Mouse (Mus musculus) forebrain, embryonic 16.5 days (tissue): ENCODE results near the gene Gstt4. TPM values are rescaled to one million over a fixed set of nuclear protein-coding genes. Genes with fewer than 3 reads are reported as not detected.
A peak's percentile ranks its signal among the peaks of the same experiment; 100 is the strongest.
"Not testable (repeated sequence)": the region's sequence is repeated elsewhere in the genome, so short reads cannot be mapped to it uniquely, and the experiment has no call there.

Experiments
- ATAC-seq: fragments of 200-750 bp; cut with Nextera tagmentation; 2 replicates; pipeline ENCODE4 v1.8.0; 2017; ENCODE audit warnings: mild to moderate bottlenecking, moderate library complexity
- H3K27ac ChIP-seq: fragments of 300-500 bp; sonication (generic); 2 replicates; pipeline ENCODE4 v1.5.1; 2014; ENCODE audit warnings: low read length, control low read depth
- H3K27me3 ChIP-seq: fragments of 300-500 bp; sonication (generic); replicated peaks from 2 replicates; pipeline ENCODE4 v1.6.1; 2014; ENCODE audit warnings: low read length; ENCODE audit not compliant: control insufficient read depth, insufficient read depth
- H3K36me3 ChIP-seq: fragments of 300-500 bp; sonication (generic); 2 replicates; pipeline ENCODE4 v1.6.1; 2014; ENCODE audit not compliant: control insufficient read depth, insufficient read depth
- H3K4me1 ChIP-seq: fragments of 300-500 bp; sonication (generic); replicated peaks from 2 replicates; pipeline ENCODE4 v1.6.1; 2014; ENCODE audit warnings: low read length; ENCODE audit not compliant: control insufficient read depth, insufficient read depth
- H3K4me2 ChIP-seq: fragments of 300-500 bp; sonication (generic); 2 replicates; pipeline ENCODE4 v1.6.1; 2014; ENCODE audit warnings: mild to moderate bottlenecking, low read length, control low read depth
- H3K4me3 ChIP-seq: fragments of 300-500 bp; sonication (generic); replicated peaks from 2 replicates; pipeline ENCODE4 v1.5.1; 2014; ENCODE audit warnings: mild to moderate bottlenecking, low read length, control low read depth
- H3K9ac ChIP-seq: fragments of 300-500 bp; sonication (generic); replicated peaks from 2 replicates; pipeline ENCODE4 v1.6.1; 2014; ENCODE audit warnings: low read depth, low read length, control low read depth
- H3K9me3 ChIP-seq: fragments of 300-500 bp; sonication (generic); 2 replicates; pipeline ENCODE4 v1.6.1; 2016; ENCODE audit warnings: low read length; ENCODE audit not compliant: control insufficient read depth
- WGBS: fragments of 180-500 bp; shearing (Covaris S2); extraction: QIAGEN DNeasy Blood & Tissue Kit; methylation state at CpG from one replicate; pipeline ENCODE4 v1.1.7; 2014; 5-methylcytosine and 5-hydroxymethylcytosine counted together
- polyA plus RNA-seq: library from polyadenylated mRNA; unstranded; fragments of >200 nt; fragmentation: Nextera tagmentation; extraction: Ambion mirVana; gene quantifications from 2 replicates; pipeline ENCODE4 v1.2.1, GENCODE M21; 2015

The Gstt4 gene
- not detected in 2 replicates for polyA plus RNA-seq

- ATAC-seq, result no peak
- no peak within 1 kb of the TSS for H3K4me2 ChIP-seq
- 94% methylated on average over 2 of the region's 2 CpGs for WGBS
- peaks cover under 1% of the 10 kb centered on the region; the same call in 1 of the 2 replicates for H3K4me1 ChIP-seq
- no peak within 1 kb of the TSS for H3K4me3 ChIP-seq
- no peaks in the 10 kb centered on the region for H3K27me3 ChIP-seq
- H3K27ac ChIP-seq, result no peak within 1 kb of the TSS
- no peaks in the 10 kb centered on the region for H3K9me3 ChIP-seq
- no peaks in the 10 kb centered on the region for H3K36me3 ChIP-seq
- H3K9ac ChIP-seq, result no peak within 1 kb of the TSS
These were observed at the start of gene Gstt4 for GRCm38 (mm10) chr10:75822443-75822842. Gstt4 (minus strand) TSS chr10:75822543.

DNA sequence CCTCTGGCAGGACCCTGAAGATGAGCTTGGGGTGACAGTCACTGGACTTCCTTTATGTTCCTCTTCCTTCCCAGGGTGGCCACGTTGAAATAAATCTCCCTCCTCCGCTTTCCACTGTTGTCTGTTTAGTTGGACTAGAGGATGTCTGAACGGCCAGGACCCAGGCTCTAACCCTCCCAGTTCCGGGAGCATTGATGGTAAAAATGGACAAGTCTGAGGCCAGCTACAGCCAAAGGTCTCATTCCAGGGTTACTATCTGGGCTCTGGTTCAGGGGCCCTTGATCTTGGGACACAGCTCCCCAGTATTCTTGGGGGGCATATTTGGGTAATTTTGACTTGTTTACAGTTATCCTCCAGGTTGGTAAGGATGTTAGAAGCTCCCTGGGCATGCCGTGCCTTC lies 39.2 kb upstream of the Gstt4 start:
- 67% methylated on average over 5 of the region's 5 CpGs for WGBS
- Histone ChIP-seq H3K27ac (no peak overlapping the region), H3K9ac (no peak overlapping the region), H3K27me3 (no peaks in the 10 kb centered on the region), H3K9me3 (no peaks in the 10 kb centered on the region), H3K36me3 (0 out of 2 replicates have a peak, but pooled peaks cover 2% of the 10 kb centered on the region), H3K4me1 (peaks cover 23% of the 10 kb centered on the region), H3K4me2 (no peak overlapping the region), H3K4me3 (no peak overlapping the region)
- no peak for ATAC-seq

DNA sequence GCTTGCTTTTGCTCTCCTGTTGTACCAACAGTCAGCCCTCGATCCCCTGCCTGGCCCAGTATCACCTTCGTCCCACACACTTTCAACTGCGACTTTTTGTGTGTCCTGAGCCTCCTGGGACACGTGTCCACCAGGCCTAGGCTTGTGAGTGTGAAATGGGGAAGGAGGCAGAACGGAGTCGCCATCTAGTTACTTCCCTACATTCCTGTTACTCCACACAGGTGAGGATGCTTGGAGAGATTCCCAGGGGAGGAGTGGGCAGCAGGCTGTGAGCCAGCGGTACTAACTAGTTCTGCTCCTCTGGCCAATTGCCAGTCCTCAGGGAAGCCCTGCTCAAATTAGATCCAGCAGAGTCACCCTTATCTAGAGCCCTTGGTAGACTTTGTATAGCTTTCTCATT lies 38.4 kb upstream of the Gstt4 start:
- Histone ChIP-seq H3K27ac (peak overlapping the region; percentile 90), H3K36me3 (0 out of 2 replicates have a peak, but pooled peaks cover 2% of the 10 kb centered on the region), H3K9me3 (no peaks in the 10 kb centered on the region), H3K9ac (peak overlapping the region; percentile 92; the same call in 1 of the 2 replicates), H3K4me1 (peaks cover 23% of the 10 kb centered on the region), H3K4me2 (peak overlapping the region; percentile 81), H3K4me3 (peak overlapping the region; percentile 85; the same call in 1 of the 2 replicates), H3K27me3 (no peaks in the 10 kb centered on the region)
- WGBS, result 20% methylated on average over 7 of the region's 7 CpGs
- no peak for ATAC-seq

DNA sequence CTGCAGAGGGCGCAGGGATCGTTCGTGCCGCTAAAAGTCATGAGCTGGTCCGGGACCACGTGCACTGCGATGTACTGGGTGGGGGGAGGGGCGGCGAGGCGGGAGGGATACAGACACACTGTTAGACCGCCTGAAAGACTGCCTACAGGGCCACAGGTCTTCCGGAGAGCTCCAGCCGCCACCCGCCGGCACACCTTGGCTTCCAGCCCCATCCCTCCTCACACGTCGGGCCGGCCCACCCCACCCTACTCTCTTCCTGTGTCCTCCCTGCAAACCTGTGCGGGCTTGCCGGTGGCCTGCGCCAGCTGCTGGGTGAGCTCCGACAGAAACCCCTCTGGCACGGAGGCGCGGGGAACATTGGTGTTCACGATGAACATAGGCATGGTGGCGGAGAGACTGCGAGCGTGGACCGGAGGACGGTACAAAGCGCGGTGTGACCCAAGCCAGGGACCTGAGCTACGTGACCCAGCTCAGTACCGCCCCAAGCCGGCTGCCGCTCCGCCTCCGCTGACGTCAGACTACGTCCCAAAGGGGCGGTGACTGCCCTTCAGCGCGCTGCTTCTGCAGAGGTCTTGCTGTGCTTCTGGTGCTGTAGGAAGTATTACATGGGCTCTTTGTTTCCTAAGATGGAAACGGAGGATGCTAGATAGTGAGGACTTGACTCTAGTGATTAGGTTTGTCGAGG lies 37.6 kb upstream of the Gstt4 start, which contains the start of gene Mif:
Mif (minus strand) TSS at position 455 of the 685 bp plus-strand sequence.
- Histone ChIP-seq H3K27ac (peak within 1 kb of the TSS; percentile 90), H3K4me2 (peak within 1 kb of the TSS; percentile 81), H3K9ac (peak within 1 kb of the TSS; percentile 92), H3K4me1 (peaks cover 23% of the 10 kb centered on the region), H3K4me3 (peak within 1 kb of the TSS; percentile 85)
- H3K9me3 ChIP-seq, H3K36me3 ChIP-seq, H3K27me3 ChIP-seq: not testable (repeated sequence)
- ATAC-seq, result peak; percentile 97
- whole genome bisulfite sequencing, result 0% methylated on average over 37 of the region's 46 CpGs

- Histone ChIP-seq H3K4me3 (peak overlapping the region; percentile 85), H3K9me3 (no peaks in the 10 kb centered on the region), H3K36me3 (0 out of 2 replicates have a peak, but pooled peaks cover 2% of the 10 kb centered on the region), H3K27me3 (no peaks in the 10 kb centered on the region), H3K4me1 (peaks cover 23% of the 10 kb centered on the region), H3K27ac (peak overlapping the region; percentile 90), H3K9ac (peak overlapping the region; percentile 92), H3K4me2 (peak overlapping the region; percentile 81)
- 1% methylated on average over 27 of the region's 27 CpGs for WGBS
- peak; percentile 67 for ATAC-seq
These were observed 36.9 kb upstream of the Gstt4 start for GRCm38 (mm10) chr10:75859107-75859746.

GRCm38 (mm10) chr10:75857598-75857997 lies 35.3 kb upstream of the Gstt4 start:
- 95% methylated on average over 4 of the region's 4 CpGs for WGBS
- Histone ChIP-seq H3K4me1 (peaks cover 23% of the 10 kb centered on the region), H3K4me3 (no peak overlapping the region), H3K9me3 (no peaks in the 10 kb centered on the region), H3K27me3 (no peaks in the 10 kb centered on the region), H3K9ac (no peak overlapping the region), H3K36me3 (0 out of 2 replicates have a peak, but pooled peaks cover 2% of the 10 kb centered on the region), H3K27ac (no peak overlapping the region), H3K4me2 (no peak overlapping the region)
- no peak for ATAC-seq

GRCm38 (mm10) chr10:75856976-75857375 lies 34.6 kb upstream of the Gstt4 start:
- Histone ChIP-seq H3K27ac (no peak overlapping the region), H3K27me3 (no peaks in the 10 kb centered on the region), H3K4me3 (no peak overlapping the region), H3K9me3 (no peaks in the 10 kb centered on the region), H3K4me2 (no peak overlapping the region), H3K36me3 (0 out of 2 replicates have a peak, but pooled peaks cover 2% of the 10 kb centered on the region), H3K9ac (no peak overlapping the region), H3K4me1 (peaks cover 23% of the 10 kb centered on the region)
- 83% methylated on average over 3 of the region's 3 CpGs for WGBS
- no peak for ATAC-seq

- 82% methylated on average over 11 of the region's 11 CpGs for WGBS
- no peak overlapping the region for H3K27ac ChIP-seq
- no peak overlapping the region for H3K9ac ChIP-seq
- H3K4me3 ChIP-seq, result no peak overlapping the region
- H3K4me1 ChIP-seq, result peaks cover 23% of the 10 kb centered on the region
- no peaks in the 10 kb centered on the region for H3K27me3 ChIP-seq
- H3K4me2 ChIP-seq, result no peak overlapping the region
- H3K36me3 ChIP-seq, result 0 out of 2 replicates have a peak, but pooled peaks cover 2% of the 10 kb centered on the region
- ATAC-seq, result no peak
- no peaks in the 10 kb centered on the region for H3K9me3 ChIP-seq
These were observed 34.0 kb upstream of the Gstt4 start for GRCm38 (mm10) chr10:75856155-75856907.
